Mouse (Mus musculus) limb, embryonic 14.5 days (tissue): ENCODE measurements at regions not wholly inside any gene's neighbourhood (a gene's known extent, or its start where the extent isn't known, plus 50 kb on each side); places are given as distances from the start of the nearest gene placed in this dataset.

Source experiments
- ATAC-seq: fragments of 200-750 bp; cut with Nextera tagmentation; 2 replicates; pipeline ENCODE4 v1.8.0; 2017; ENCODE audit warnings: low read depth, moderate number of reproducible peaks, moderate TSS enrichment; ENCODE audit not compliant: low FRiP score
- DNase-seq: peaks from one replicate; pipeline ENCODE4 v3.0.0-alpha.2; 2015; ENCODE audit warnings: low spot score
- H3K27ac ChIP-seq: fragments of 300-500 bp; sonication (generic); replicated peaks from 2 replicates; pipeline ENCODE4 v1.5.1; 2014; ENCODE audit warnings: low read depth, mild to moderate bottlenecking, low read length, moderate library complexity, mixed read lengths
- H3K27me3 ChIP-seq: fragments of 300-500 bp; sonication (generic); 2 replicates; pipeline ENCODE4 v1.6.1; 2014; ENCODE audit warnings: low read length, mixed read lengths; ENCODE audit not compliant: control insufficient read depth, insufficient read depth
- H3K36me3 ChIP-seq: fragments of 300-500 bp; sonication (generic); 2 replicates; pipeline ENCODE4 v1.6.1; 2014; ENCODE audit warnings: mild to moderate bottlenecking, low read length, moderate library complexity, mixed read lengths; ENCODE audit not compliant: control insufficient read depth, insufficient read depth
- H3K4me1 ChIP-seq: fragments of 300-500 bp; sonication (generic); 2 replicates; pipeline ENCODE4 v1.6.1; 2014; ENCODE audit warnings: antibody characterized with exemption, low read length, mixed read lengths; ENCODE audit not compliant: control insufficient read depth, insufficient read depth
- H3K4me2 ChIP-seq: fragments of 300-500 bp; sonication (generic); replicated peaks from 2 replicates; pipeline ENCODE4 v1.6.1; 2014; ENCODE audit warnings: low read depth, mild to moderate bottlenecking, low read length, moderate library complexity; ENCODE audit not compliant: severe bottlenecking
- H3K4me3 ChIP-seq: fragments of 300-500 bp; sonication (generic); replicated peaks from 2 replicates; pipeline ENCODE4 v1.5.1; 2014; ENCODE audit warnings: low read length
- H3K9ac ChIP-seq: fragments of 300-500 bp; sonication (generic); 2 replicates; pipeline ENCODE4 v1.6.1; 2014; ENCODE audit warnings: mild to moderate bottlenecking, low read depth, low read length, moderate library complexity; ENCODE audit not compliant: severe bottlenecking
- H3K9me3 ChIP-seq: fragments of 300-500 bp; sonication (generic); 2 replicates; pipeline ENCODE4 v1.6.1; 2016; ENCODE audit warnings: low read length; ENCODE audit not compliant: control insufficient read depth
- POLR2A ChIP-seq: fragments of 200-500 bp; IDR thresholded peaks from 2 replicates; pipeline ENCODE4 v1.8.0; 2012; ENCODE audit warnings: inconsistent platforms, mild to moderate bottlenecking, moderate library complexity, borderline replicate concordance; ENCODE audit not compliant: insufficient read depth, insufficient read length; ENCODE audit errors: extremely low read depth
- WGBS: fragments of 180-500 bp; shearing (Covaris S2); extraction: QIAGEN DNeasy Blood & Tissue Kit; methylation state at CpG from one replicate; pipeline ENCODE4 v1.1.7; 2014; 5-methylcytosine and 5-hydroxymethylcytosine counted together

DNA sequence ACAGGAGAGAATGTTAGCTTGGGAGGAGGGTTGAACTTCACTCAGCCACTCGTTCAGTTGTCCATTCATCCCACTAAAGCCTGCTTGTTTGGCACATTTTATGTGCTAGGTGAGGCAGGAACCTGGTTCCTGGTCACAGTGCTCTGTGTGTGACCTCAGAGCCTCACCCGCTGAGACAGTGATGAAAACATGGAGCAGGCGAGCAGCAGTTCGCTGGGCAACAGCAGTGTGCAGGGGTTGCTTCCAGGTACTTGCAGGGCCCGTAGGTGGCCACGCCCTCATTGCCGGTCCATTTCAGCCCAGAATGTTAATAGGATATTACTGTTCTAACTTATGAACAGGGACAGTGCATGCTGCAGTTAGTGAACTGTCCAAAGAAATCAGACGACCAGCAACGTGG lies 285.7 kb downstream of the Rngtt start:
- DNase-seq (no peak), ATAC-seq (no peak)
- no peak overlapping the region for H3K4me2 ChIP-seq
- no peak overlapping the region for H3K4me3 ChIP-seq
- H3K4me1 ChIP-seq: no peaks in the 10 kb centered on the region
- H3K27me3 ChIP-seq: no peaks in the 10 kb centered on the region
- H3K9ac ChIP-seq: no peak overlapping the region
- WGBS: 85% methylated on average over 9 of the region's 9 CpGs
- no peaks in the 10 kb centered on the region for H3K36me3 ChIP-seq
- no peak for TF ChIP-seq POLR2A
- no peak overlapping the region for H3K27ac ChIP-seq
- no peaks in the 10 kb centered on the region for H3K9me3 ChIP-seq

DNA sequence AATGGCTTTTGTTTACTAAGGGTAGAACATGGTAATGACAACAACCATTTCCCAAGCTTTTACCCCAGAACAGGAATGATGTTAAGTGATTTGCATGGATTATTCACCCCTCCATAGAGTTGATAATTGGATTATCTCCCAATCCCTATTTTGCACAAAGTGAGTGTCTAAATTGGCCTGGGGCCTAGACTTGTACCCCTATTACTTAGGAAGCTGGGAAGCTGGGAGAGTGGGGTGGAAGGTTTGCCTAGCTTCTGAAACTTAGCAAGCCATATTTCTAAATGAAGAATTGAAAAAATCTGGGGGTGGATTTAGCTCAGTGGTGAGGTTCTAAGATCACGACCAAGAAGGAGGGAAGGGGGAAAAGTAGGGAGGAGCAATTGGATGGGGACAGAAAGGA lies 289.9 kb downstream of the Rngtt start:
- DNase-seq (no peak), ATAC-seq (no peak)
- Histone ChIP-seq H3K4me3 (no peak overlapping the region), H3K4me2 (no peak overlapping the region), H3K36me3 (no peaks in the 10 kb centered on the region), H3K9ac (no peak overlapping the region), H3K27ac (no peak overlapping the region), H3K9me3 (no peaks in the 10 kb centered on the region), H3K4me1 (no peaks in the 10 kb centered on the region), H3K27me3 (no peaks in the 10 kb centered on the region)
- WGBS: 63% methylated on average over 1 of the region's 1 CpGs
- no peak for TF ChIP-seq POLR2A

GRCm38 (mm10) chr4:33600805-33601204 lies 290.7 kb downstream of the Rngtt start:
- 58% methylated on average over 6 of the region's 6 CpGs for WGBS
- TF ChIP-seq POLR2A: no peak
- Histone ChIP-seq H3K27ac (no peak overlapping the region), H3K9ac (no peak overlapping the region), H3K36me3 (no peaks in the 10 kb centered on the region), H3K4me1 (no peaks in the 10 kb centered on the region), H3K4me2 (no peak overlapping the region), H3K4me3 (no peak overlapping the region), H3K27me3 (no peaks in the 10 kb centered on the region), H3K9me3 (no peaks in the 10 kb centered on the region)
- ATAC-seq (no peak), DNase-seq (no peak)

- 93% methylated on average over 5 of the region's 5 CpGs for WGBS
- ATAC-seq: no peak
Observed at GRCm38 (mm10) chr4:33604636-33605035, 294.5 kb downstream of the Rngtt start.

GRCm38 (mm10) chr4:33639821-33640575 lies 284.4 kb upstream of the Cnr1 start:
- Histone ChIP-seq H3K4me1 (no peaks in the 10 kb centered on the region), H3K4me2 (no peak overlapping the region), H3K27ac (no peak overlapping the region), H3K27me3 (no peaks in the 10 kb centered on the region), H3K9me3 (no peaks in the 10 kb centered on the region), H3K9ac (no peak overlapping the region), H3K36me3 (no peaks in the 10 kb centered on the region), H3K4me3 (no peak overlapping the region)
- ATAC-seq (no peak), DNase-seq (no peak)
- TF ChIP-seq POLR2A: no peak
- 83% methylated on average over 5 of the region's 5 CpGs for WGBS

More at GRCm38 (mm10) chr4:33604636-33605035, 294.5 kb downstream of the Rngtt start:
- no peaks in the 10 kb centered on the region for H3K9me3 ChIP-seq
- no peak for DNase-seq
- no peak overlapping the region for H3K4me2 ChIP-seq
- H3K4me1 ChIP-seq: no peaks in the 10 kb centered on the region
- no peaks in the 10 kb centered on the region for H3K36me3 ChIP-seq
- no peak for TF ChIP-seq POLR2A
- H3K9ac ChIP-seq: no peak overlapping the region
- no peak overlapping the region for H3K27ac ChIP-seq
- H3K27me3 ChIP-seq: no peaks in the 10 kb centered on the region
- no peak overlapping the region for H3K4me3 ChIP-seq
